Comparison of ENCODE assay signal across 8 mouse cellular contexts in the genomic region with DNA sequence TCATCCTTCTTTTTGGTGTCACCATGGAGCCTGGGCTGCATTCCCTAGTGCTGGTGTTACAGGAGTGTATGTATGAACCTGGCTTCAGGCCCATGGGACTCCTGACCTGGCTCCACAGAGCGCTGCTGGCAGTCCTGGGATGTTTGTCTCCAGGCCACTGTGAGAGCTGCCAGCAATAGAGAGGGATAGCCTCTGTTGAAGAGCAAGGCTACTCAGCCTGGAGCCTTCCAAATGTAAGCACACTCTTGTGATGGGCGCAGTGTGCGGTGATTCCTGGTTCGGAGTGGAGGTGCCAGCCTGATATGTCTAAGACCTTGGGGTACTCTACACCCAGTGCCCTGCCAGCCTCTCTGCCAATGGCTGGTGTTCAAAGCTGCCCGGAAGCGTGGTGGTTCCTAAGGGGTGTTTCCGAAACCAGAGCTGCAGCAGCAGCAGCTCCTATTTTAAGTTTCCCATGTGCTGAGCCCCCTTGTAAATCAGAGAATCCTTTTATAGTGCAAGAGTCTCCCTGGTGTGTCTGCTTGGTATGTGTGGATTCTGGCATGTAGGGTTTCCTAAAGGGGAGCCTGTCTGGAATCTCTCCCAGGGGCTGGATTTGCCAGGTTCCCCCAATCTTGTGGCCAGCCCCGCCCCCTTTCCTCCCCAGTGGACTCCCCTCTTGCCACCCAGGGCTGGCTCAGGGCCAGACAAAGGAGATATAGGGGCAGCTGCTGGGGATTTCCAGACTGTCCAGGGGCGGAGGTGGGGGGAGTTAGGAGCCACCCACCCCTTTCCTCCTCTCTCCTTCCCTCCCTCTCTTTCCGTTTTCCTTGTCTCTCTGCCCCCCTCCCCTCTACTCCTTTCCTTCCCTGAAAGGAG. TPM values are rescaled to one million over a fixed set of nuclear protein-coding genes. Genes with fewer than 3 reads are reported as not detected.
A peak's percentile ranks its signal among the peaks of the same experiment; 100 is the strongest.
DNase-seq lines count a peak whose midpoint lies in the region; ATAC-seq and TF ChIP-seq lines count a peak whose summit lies in the region.

No protein-coding gene starts in this region.

- peaks cover 54% of the 10 kb centered on the region for H3K4me1 ChIP-seq in hindbrain, embryonic 10.5 days (replicated peaks)
- peaks cover 11% of the 10 kb centered on the region for H3K4me1 ChIP-seq in hindbrain, embryonic 11.5 days (replicated peaks; ENCODE audit: control insufficient read depth, insufficient read depth, low read length)
- H3K4me1 ChIP-seq in heart, postnatal 0 days (ENCODE audit: control insufficient read depth, insufficient read depth), result peaks cover 30% of the 10 kb centered on the region

- no peaks in the 10 kb centered on the region for H3K9me3 ChIP-seq in hindbrain, embryonic 10.5 days
- no peaks in the 10 kb centered on the region for H3K9me3 ChIP-seq in hindbrain, embryonic 11.5 days (ENCODE audit: control insufficient read depth, low read length)
- no peaks in the 10 kb centered on the region for H3K9me3 ChIP-seq in heart, postnatal 0 days (replicated peaks; ENCODE audit: control insufficient read depth, low read length)

- 71% methylated on average over 10 of the region's 10 CpGs for WGBS in hindbrain, embryonic 10.5 days
- WGBS in hindbrain, embryonic 11.5 days, result 69% methylated on average over 10 of the region's 10 CpGs
- 24% methylated on average over 9 of the region's 10 CpGs for WGBS in heart, postnatal 0 days

- no peaks in the 10 kb centered on the region for H3K36me3 ChIP-seq in hindbrain, embryonic 10.5 days
- H3K36me3 ChIP-seq in hindbrain, embryonic 11.5 days (ENCODE audit: control insufficient read depth, insufficient read depth, low read length), result no peaks in the 10 kb centered on the region
- H3K36me3 ChIP-seq in heart, postnatal 0 days (replicated peaks; ENCODE audit: control insufficient read depth, insufficient read depth, low read length), result no peaks in the 10 kb centered on the region

- no peak for DNase-seq in hindbrain, embryonic 10.5 days (ENCODE audit: low spot score)
- no peak for DNase-seq in hindbrain, embryonic 11.5 days (ENCODE audit: low spot score)
- peak; percentile 50 for DNase-seq in brain, adult 2 months (ENCODE audit: low read depth, low spot score)
- peak; percentile 63 for DNase-seq in heart, postnatal 0 days (ENCODE audit: low spot score)
- DNase-seq in kidney, postnatal 4 days, result peak; percentile 57 to 58
- no peak for DNase-seq in c-Kit-positive CD71-positive TER-119-positive erythroid progenitor cells, embryonic 14.5 days (ENCODE audit: low spot score)
- DNase-seq in natural killer cell, adult 2 months (ENCODE audit: low spot score in 2 of 2), result no peak
- DNase-seq in layer of hippocampus, postnatal 25 days (ENCODE audit: extremely low spot score in 1 of 2, low spot score in 1 of 2), result no peak

- no peak for TF ChIP-seq EP300 in heart, postnatal 0 days (IDR thresholded peaks at IDR 0.05; ENCODE audit: low read depth)

- TF ChIP-seq CTCF in heart, postnatal 0 days (IDR thresholded peaks at IDR 0.05; ENCODE audit: low read depth), result no peak

- H3K4me2 ChIP-seq in hindbrain, embryonic 11.5 days (replicated peaks; ENCODE audit: low read depth, low read length), result no peak overlapping the region
- H3K4me2 ChIP-seq in heart, postnatal 0 days (ENCODE audit: low read depth, low read length), result peak overlapping the region; percentile 94

- no peak for ATAC-seq in hindbrain, embryonic 11.5 days (ENCODE audit: low FRiP score)
- ATAC-seq in heart, postnatal 0 days (ENCODE audit: insufficient read depth, low read depth), result peak; percentile 59

- H3K27ac ChIP-seq in hindbrain, embryonic 10.5 days, result no peak overlapping the region
- H3K27ac ChIP-seq in hindbrain, embryonic 11.5 days (ENCODE audit: low read depth, low read length), result no peak overlapping the region
- H3K27ac ChIP-seq in heart, postnatal 0 days (ENCODE audit: low read depth), result peak overlapping the region; percentile 71

- peak overlapping the region; percentile 14; the same call in 1 of the 2 replicates for H3K4me3 ChIP-seq in hindbrain, embryonic 10.5 days
- H3K4me3 ChIP-seq in hindbrain, embryonic 11.5 days (ENCODE audit: low read depth, low read length), result no peak overlapping the region
- H3K4me3 ChIP-seq in heart, postnatal 0 days (ENCODE audit: low read depth, low read length), result no peak overlapping the region

- no peak overlapping the region for H3K9ac ChIP-seq in hindbrain, embryonic 11.5 days (ENCODE audit: low read depth, low read length)
- H3K9ac ChIP-seq in heart, postnatal 0 days (replicated peaks; ENCODE audit: low read depth, low read length), result 0 out of 2 replicates have a peak overlapping the region, but pooled peaks have one; percentile 12

- peaks cover 66% of the 10 kb centered on the region for H3K27me3 ChIP-seq in hindbrain, embryonic 10.5 days (ENCODE audit: insufficient read depth, poor library complexity, severe bottlenecking)
- peaks cover 21% of the 10 kb centered on the region for H3K27me3 ChIP-seq in hindbrain, embryonic 11.5 days (ENCODE audit: control insufficient read depth, insufficient read depth, low read length)
- no peaks in the 10 kb centered on the region for H3K27me3 ChIP-seq in heart, postnatal 0 days (ENCODE audit: control insufficient read depth, insufficient read depth, low read length)

RNA-seq across cellular contexts. Expression of a gene that starts 9.0 kb away (rescaled TPM):
- polyA plus RNA-seq in hindbrain, embryonic 10.5 days (2016; fragmentation: Nextera tagmentation; extraction: Ambion mirVana), result 2.7 and 4.0 TPM in 2 replicates
- polyA plus RNA-seq in hindbrain, embryonic 11.5 days (2014; fragmentation: Nextera tagmentation; extraction: Ambion mirVana), result 3.5 TPM in 2 replicates
- 44.0 and 53.5 TPM in 2 replicates for total RNA-seq in heart, postnatal 0 days (2014; rRNA removed; ENCODE audit: low replicate concordance)
- polyA plus RNA-seq in heart, postnatal 0 days (2015; fragmentation: Nextera tagmentation; extraction: Ambion mirVana), result 3.7 and 3.8 TPM in 2 replicates
- total RNA-seq in layer of hippocampus, postnatal 25 days (2021), result 10 to 100 TPM; 71.4 to 73.5 TPM

RNA-seq across cellular contexts. Expression of a gene that starts 44.0 kb away (rescaled TPM):
- 3.9 and 4.6 TPM in 2 replicates for polyA plus RNA-seq in hindbrain, embryonic 10.5 days (2016; fragmentation: Nextera tagmentation; extraction: Ambion mirVana)
- 3.6 and 3.8 TPM in 2 replicates for polyA plus RNA-seq in hindbrain, embryonic 11.5 days (2014; fragmentation: Nextera tagmentation; extraction: Ambion mirVana)
- 15.4 and 20.7 TPM in 2 replicates for total RNA-seq in heart, postnatal 0 days (2014; rRNA removed; ENCODE audit: low replicate concordance)
- polyA plus RNA-seq in heart, postnatal 0 days (2015; fragmentation: Nextera tagmentation; extraction: Ambion mirVana), result 1.6 and 2.1 TPM in 2 replicates
- 10 to 100 TPM; 79.6 to 80.0 TPM for total RNA-seq in layer of hippocampus, postnatal 25 days (2021)

RNA-seq across cellular contexts. Expression of a gene that starts 54.4 kb away (rescaled TPM):
- polyA plus RNA-seq in hindbrain, embryonic 10.5 days (2016; fragmentation: Nextera tagmentation; extraction: Ambion mirVana), result 0.07 and 0.09 TPM in 2 replicates
- polyA plus RNA-seq in hindbrain, embryonic 11.5 days (2014; fragmentation: Nextera tagmentation; extraction: Ambion mirVana), result 0.46 TPM in 1 of 2 replicates, not detected in the other
- 0.12 TPM in 1 of 2 replicates, not detected in the other for total RNA-seq in heart, postnatal 0 days (2014; rRNA removed; ENCODE audit: low replicate concordance)
- not detected in 2 replicates for polyA plus RNA-seq in heart, postnatal 0 days (2015; fragmentation: Nextera tagmentation; extraction: Ambion mirVana)
- total RNA-seq in layer of hippocampus, postnatal 25 days (2021), result under 1 TPM; 0.15 to 0.16 TPM

Comparison
In these comparisons a context has a peak if more than half of its experiments do, and no peak if none do; other contexts are left out.
1. DNase-seq: peak in brain, adult 2 months (single experiment), heart, postnatal 0 days (single experiment) and kidney, postnatal 4 days (2 of 2); none in hindbrain, embryonic 10.5 days (single experiment), hindbrain, embryonic 11.5 days (single experiment), c-Kit-positive CD71-positive TER-119-positive erythroid progenitor cells, embryonic 14.5 days (single experiment), natural killer cell, adult 2 months (0 of 2) and layer of hippocampus, postnatal 25 days (0 of 2).